Mouse (Mus musculus): ENCODE results near the gene Gcg. TPM values are rescaled to one million over a fixed set of nuclear protein-coding genes. Genes with fewer than 3 reads are reported as not detected.

Gcg gene
- polyA plus RNA-seq (2017; shearing (Covaris generic)) = not detected

DNA sequence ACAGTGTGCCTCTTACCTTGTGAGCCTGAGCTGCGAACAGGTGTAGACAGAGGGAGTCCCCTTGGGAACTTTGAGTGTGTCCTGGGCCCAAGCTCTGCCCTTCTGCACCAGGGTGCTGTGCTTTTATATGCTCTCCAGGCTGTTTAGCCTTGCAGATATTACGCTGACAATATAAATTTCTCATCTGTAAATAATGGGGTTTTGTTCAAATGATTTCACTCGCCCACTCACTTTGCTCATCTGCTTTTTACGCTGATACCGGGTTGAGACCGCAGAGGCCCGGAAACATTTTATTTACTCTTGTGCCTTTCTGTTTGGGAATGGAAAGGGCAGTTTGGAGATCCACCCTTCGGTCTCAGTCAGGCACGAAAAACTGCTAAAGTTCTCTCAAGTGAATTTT is at the start of gene Gcg:
Gene Gcg (minus strand): TSS at position 101 of the 400 bp plus-strand sequence.

Other genes starting within 250 kb of the Gcg start
- 75.7 TPM for gene Dpp4, start 71.4 kb downstream of the Gcg start, polyA plus RNA-seq (2017; shearing (Covaris generic))
- not detected for gene Fap, start 90.4 kb upstream of the Gcg start, polyA plus RNA-seq (2017; shearing (Covaris generic))
- 17.8 TPM for gene Ifih1, start 162.6 kb upstream of the Gcg start, polyA plus RNA-seq (2017; shearing (Covaris generic))
- 5.8 TPM for gene Gca, start 180.6 kb upstream of the Gcg start, polyA plus RNA-seq (2017; shearing (Covaris generic))

Data from effector memory CD4-positive, alpha-beta T cell, adult 5 months (primary cell).